Mouse (Mus musculus) limb, embryonic 14.5 days (tissue): ENCODE results near the gene Arpc3. TPM values are rescaled to one million over a fixed set of nuclear protein-coding genes. Genes with fewer than 3 reads are reported as not detected.

Source experiments
- ATAC-seq: fragments of 200-750 bp; cut with Nextera tagmentation; 2 replicates; pipeline ENCODE4 v1.8.0; 2017; ENCODE audit warnings: low read depth, moderate number of reproducible peaks, moderate TSS enrichment; ENCODE audit not compliant: low FRiP score
- DNase-seq: peaks from one replicate; pipeline ENCODE4 v3.0.0-alpha.2; 2015; ENCODE audit warnings: low spot score
- H3K27ac ChIP-seq: fragments of 300-500 bp; sonication (generic); replicated peaks from 2 replicates; pipeline ENCODE4 v1.5.1; 2014; ENCODE audit warnings: low read depth, mild to moderate bottlenecking, low read length, moderate library complexity, mixed read lengths
- H3K27me3 ChIP-seq: fragments of 300-500 bp; sonication (generic); 2 replicates; pipeline ENCODE4 v1.6.1; 2014; ENCODE audit warnings: low read length, mixed read lengths; ENCODE audit not compliant: control insufficient read depth, insufficient read depth
- H3K36me3 ChIP-seq: fragments of 300-500 bp; sonication (generic); 2 replicates; pipeline ENCODE4 v1.6.1; 2014; ENCODE audit warnings: mild to moderate bottlenecking, low read length, moderate library complexity, mixed read lengths; ENCODE audit not compliant: control insufficient read depth, insufficient read depth
- H3K4me1 ChIP-seq: fragments of 300-500 bp; sonication (generic); 2 replicates; pipeline ENCODE4 v1.6.1; 2014; ENCODE audit warnings: antibody characterized with exemption, low read length, mixed read lengths; ENCODE audit not compliant: control insufficient read depth, insufficient read depth
- H3K4me2 ChIP-seq: fragments of 300-500 bp; sonication (generic); replicated peaks from 2 replicates; pipeline ENCODE4 v1.6.1; 2014; ENCODE audit warnings: low read depth, mild to moderate bottlenecking, low read length, moderate library complexity; ENCODE audit not compliant: severe bottlenecking
- H3K4me3 ChIP-seq: fragments of 300-500 bp; sonication (generic); replicated peaks from 2 replicates; pipeline ENCODE4 v1.5.1; 2014; ENCODE audit warnings: low read length
- H3K9ac ChIP-seq: fragments of 300-500 bp; sonication (generic); 2 replicates; pipeline ENCODE4 v1.6.1; 2014; ENCODE audit warnings: mild to moderate bottlenecking, low read depth, low read length, moderate library complexity; ENCODE audit not compliant: severe bottlenecking
- H3K9me3 ChIP-seq: fragments of 300-500 bp; sonication (generic); 2 replicates; pipeline ENCODE4 v1.6.1; 2016; ENCODE audit warnings: low read length; ENCODE audit not compliant: control insufficient read depth
- POLR2A ChIP-seq: fragments of 200-500 bp; IDR thresholded peaks from 2 replicates; pipeline ENCODE4 v1.8.0; 2012; ENCODE audit warnings: inconsistent platforms, mild to moderate bottlenecking, moderate library complexity, borderline replicate concordance; ENCODE audit not compliant: insufficient read depth, insufficient read length; ENCODE audit errors: extremely low read depth
- WGBS: fragments of 180-500 bp; shearing (Covaris S2); extraction: QIAGEN DNeasy Blood & Tissue Kit; methylation state at CpG from one replicate; pipeline ENCODE4 v1.1.7; 2014; 5-methylcytosine and 5-hydroxymethylcytosine counted together
- polyA plus RNA-seq, 2 experiments: library from polyadenylated mRNA; depleted of rRNA in 1 of 2; stranded (reverse) in 1 of 2; unstranded in 1 of 2; fragments of >200 nt; fragmentation: Nextera tagmentation in 1 of 2; extraction: Ambion mirVana in 1 of 2; gene quantifications; 2 replicates each; pipeline versions ENCODE4 v1.2.1 to v1.2.3; 2012 to 2014

Gene Arpc3
- polyA plus RNA-seq (2012; rRNA removed) (180 and 241 TPM in 2 replicates), polyA plus RNA-seq (2014; fragmentation: Nextera tagmentation; extraction: Ambion mirVana) (46.2 and 51.0 TPM in 2 replicates)

- Histone ChIP-seq H3K9me3 (no peaks in the 10 kb centered on the region), H3K4me2 (peak within 1 kb of the TSS; percentile 67), H3K4me1 (peaks cover 7% of the 10 kb centered on the region; the same call in 1 of the 2 replicates), H3K27ac (peak within 1 kb of the TSS; percentile 50; the same call in 1 of the 2 replicates), H3K36me3 (peaks cover 8% of the 10 kb centered on the region; the same call in 1 of the 2 replicates), H3K9ac (peak within 1 kb of the TSS; percentile 74), H3K4me3 (peak within 1 kb of the TSS; percentile 79), H3K27me3 (no peaks in the 10 kb centered on the region)
- TF ChIP-seq POLR2A: 0 out of 2 replicates have a peak, but pooled peaks have one; percentile 21
- DNase-seq (peak; percentile 90), ATAC-seq (peak; percentile 95)
- WGBS: under 1% methylated on average over 38 of the region's 39 CpGs
Measured at GRCm38 (mm10) chr5:122391786-122392180, at the start of gene Arpc3. Gene Arpc3, plus strand, starts transcription at chr5:122391878.

DNA sequence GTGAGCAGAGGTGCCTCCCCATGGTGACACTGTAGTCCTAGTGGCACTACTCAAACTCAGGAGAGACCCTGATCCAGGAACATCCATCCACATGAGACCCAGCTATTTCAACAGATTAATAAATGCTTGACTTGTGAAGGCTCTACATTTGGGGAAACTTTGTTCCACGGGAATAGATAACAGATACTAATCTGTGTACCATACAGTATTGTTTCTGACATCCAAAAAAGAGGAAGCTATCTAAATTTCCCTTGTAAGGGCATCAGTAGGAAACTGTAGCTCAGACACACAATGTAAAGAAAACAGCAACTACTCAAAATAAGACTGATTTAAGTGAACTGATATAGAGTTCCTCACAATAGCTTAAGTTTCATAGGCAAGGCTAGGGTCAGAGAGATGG, 48.8 kb upstream of the Arpc3 start:
- Histone ChIP-seq H3K27ac (no peak overlapping the region), H3K4me1 (no peaks in the 10 kb centered on the region), H3K9me3 (no peaks in the 10 kb centered on the region), H3K4me2 (no peak overlapping the region), H3K36me3 (no peaks in the 10 kb centered on the region), H3K27me3 (no peaks in the 10 kb centered on the region), H3K9ac (no peak overlapping the region), H3K4me3 (no peak overlapping the region)
- TF ChIP-seq POLR2A: no peak
- 69% methylated on average over 1 of the region's 1 CpGs for WGBS
- ATAC-seq (no peak), DNase-seq (no peak)

- 58% methylated on average over 7 of the region's 7 CpGs for WGBS
- ATAC-seq: no peak
- Histone ChIP-seq H3K4me1 (no peaks in the 10 kb centered on the region), H3K9ac (no peak overlapping the region), H3K9me3 (no peaks in the 10 kb centered on the region), H3K36me3 (no peaks in the 10 kb centered on the region), H3K4me3 (no peak overlapping the region), H3K27ac (no peak overlapping the region), H3K27me3 (no peaks in the 10 kb centered on the region), H3K4me2 (no peak overlapping the region)
- TF ChIP-seq POLR2A: no peak
- no peak for DNase-seq
Measured at GRCm38 (mm10) chr5:122343768-122344167, 47.9 kb upstream of the Arpc3 start.

- ATAC-seq (0 out of 2 replicates have a peak, but pooled peaks have one; percentile 60), DNase-seq (peak; percentile 67)
- H3K4me3 ChIP-seq: no peak overlapping the region
- no peak for TF ChIP-seq POLR2A
- no peak overlapping the region for H3K9ac ChIP-seq
- H3K9me3 ChIP-seq: no peaks in the 10 kb centered on the region
- H3K36me3 ChIP-seq: no peaks in the 10 kb centered on the region
- WGBS: 11% methylated on average over 5 of the region's 5 CpGs
- H3K4me2 ChIP-seq: no peak overlapping the region
- H3K4me1 ChIP-seq: no peaks in the 10 kb centered on the region
- H3K27me3 ChIP-seq: no peaks in the 10 kb centered on the region
- H3K27ac ChIP-seq: no peak overlapping the region
Measured at GRCm38 (mm10) chr5:122344260-122344659, 47.4 kb upstream of the Arpc3 start.

DNA sequence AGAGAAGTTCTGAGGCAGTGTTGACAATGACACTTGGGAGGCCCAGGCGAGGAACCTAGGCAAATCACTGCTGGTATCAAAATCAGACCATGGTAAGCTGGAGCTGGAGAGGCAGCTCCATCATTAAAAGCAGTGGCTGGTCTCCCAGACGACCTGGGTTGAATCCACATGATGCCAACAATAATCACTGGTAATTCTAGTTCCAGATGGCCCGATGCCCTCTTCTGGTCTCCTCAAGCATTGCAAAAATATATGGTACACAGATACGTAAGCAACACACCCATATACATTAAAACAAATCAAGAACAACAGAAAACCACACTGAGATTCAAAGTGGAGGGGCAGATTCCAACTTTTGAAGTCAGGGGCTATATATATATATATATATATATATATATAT, 45.9 kb upstream of the Arpc3 start:
- Histone ChIP-seq H3K4me2 (no peak overlapping the region), H3K9me3 (no peaks in the 10 kb centered on the region), H3K27ac (no peak overlapping the region), H3K9ac (no peak overlapping the region), H3K4me1 (no peaks in the 10 kb centered on the region), H3K36me3 (no peaks in the 10 kb centered on the region), H3K4me3 (no peak overlapping the region), H3K27me3 (no peaks in the 10 kb centered on the region)
- ATAC-seq (no peak), DNase-seq (no peak)
- no peak for TF ChIP-seq POLR2A
- WGBS: 74% methylated on average over 4 of the region's 4 CpGs
